Mouse (Mus musculus): ENCODE measurements around the gene Efcc1.

Gene Efcc1

DNA sequence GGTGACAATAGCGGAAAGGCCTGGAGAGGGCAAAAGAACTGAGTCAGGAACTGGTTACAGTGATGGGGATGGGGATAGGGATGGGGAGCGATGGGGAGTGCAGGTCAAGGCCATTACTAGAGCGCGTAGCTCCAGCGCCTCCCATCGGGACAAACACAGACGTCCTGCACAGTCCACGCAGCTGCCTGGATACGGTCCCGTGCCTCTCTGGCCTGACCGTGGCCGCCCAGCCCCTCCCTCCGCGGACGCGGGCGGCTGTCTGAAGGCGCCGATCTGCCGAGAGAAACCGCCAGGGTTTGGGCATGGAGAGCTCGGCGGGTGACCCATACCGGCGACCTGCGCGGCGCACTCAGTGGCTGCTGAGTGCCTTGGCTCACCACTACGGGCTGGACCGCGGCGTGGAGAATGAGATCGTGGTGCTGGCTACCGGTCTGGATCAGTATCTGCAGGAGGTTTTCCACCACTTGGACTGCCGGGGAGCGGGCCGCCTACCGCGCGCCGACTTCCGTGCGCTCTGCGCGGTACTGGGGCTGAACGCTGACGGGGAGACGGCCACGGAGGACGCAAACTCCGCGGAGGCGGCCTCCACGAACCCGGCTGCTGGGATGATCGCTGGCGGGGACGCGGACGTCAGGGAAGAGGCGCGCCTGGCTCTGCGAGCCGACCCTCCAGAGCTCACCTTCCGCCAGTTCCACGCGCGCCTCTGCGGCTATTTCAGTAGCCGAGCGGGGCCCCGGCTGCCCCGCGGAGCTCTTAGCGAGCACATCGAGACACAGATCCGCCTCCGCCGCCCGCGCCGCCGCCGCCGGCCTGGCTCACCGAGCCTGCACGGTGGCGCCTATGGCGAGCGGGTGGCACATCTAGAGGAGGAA lies at the start of gene Efcc1:
TSS of gene Efcc1 (plus strand) at position 279 of the 872 bp plus-strand sequence.
- DNase-seq: peak in 1 of 2 experiments; percentile 9

GRCm38 (mm10) chr6:87695947-87696346 lies 34.7 kb upstream of the Efcc1 start:
- DNase-seq: no peak

DNA sequence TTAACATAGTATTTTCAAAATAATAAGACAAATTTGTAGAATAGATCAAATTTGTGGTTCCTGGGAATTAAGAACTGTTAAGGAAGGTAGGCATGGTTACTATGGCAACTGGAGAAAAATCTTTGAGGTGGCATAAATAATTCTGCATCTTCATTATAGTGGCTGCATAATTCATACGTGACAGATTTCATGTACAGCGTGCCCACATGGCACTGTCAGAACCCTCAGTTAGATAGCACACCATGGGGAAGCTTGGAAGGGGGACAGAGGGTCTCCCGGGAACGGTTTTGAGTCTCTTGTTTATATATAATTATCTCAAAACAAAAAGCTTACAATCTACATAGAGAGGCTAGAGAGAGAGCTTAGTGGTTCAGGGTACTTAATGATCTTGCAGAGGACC lies 34.1 kb upstream of the Efcc1 start:
- DNase-seq: no peak

DNA sequence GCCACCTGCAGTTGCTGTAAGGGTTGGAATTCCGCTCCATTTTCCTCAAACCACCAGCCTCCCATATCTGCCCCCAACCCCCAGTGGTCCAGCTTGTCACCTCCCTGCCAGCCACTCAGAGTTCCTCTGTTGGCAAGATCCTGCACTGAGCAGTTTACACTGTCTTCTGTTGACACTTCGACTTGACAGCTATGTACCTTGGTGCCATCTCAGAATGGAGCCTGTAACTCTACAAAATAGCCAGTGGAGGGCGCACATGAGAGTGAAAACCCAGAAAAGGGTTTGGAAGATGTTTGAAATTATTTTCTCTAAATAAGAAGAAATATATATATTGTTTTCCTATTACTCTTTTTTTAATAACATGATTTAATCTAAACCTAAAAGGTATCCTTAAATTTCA lies 24.4 kb upstream of the Efcc1 start:
- peak; percentile 16 to 24 for DNase-seq

- DNase-seq: no peak
Measured at GRCm38 (mm10) chr6:87712311-87712710, 18.4 kb upstream of the Efcc1 start.

- no peak for DNase-seq
Measured at GRCm38 (mm10) chr6:87714091-87714490, 16.6 kb upstream of the Efcc1 start.

DNA sequence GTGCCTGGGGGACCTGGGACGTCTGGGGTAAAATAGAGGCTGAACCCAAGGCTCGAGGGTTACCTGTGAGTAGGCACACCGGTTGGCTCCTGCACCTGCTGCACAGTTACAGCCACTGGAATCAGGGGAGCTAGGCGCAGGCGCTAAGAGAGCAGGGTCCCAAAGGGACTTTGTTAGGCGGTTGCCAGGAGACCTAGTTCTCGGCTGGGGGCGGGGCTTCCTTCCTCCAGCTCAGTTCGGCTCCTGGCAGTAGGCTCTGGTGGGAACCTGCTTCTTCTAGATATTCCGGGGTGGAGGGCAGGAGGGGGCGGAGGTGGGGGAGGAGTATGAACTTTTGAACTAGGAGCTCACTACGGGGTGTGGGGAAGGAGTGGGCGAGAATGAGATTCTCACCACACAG lies 8.0 kb upstream of the Efcc1 start:
- peak; percentile 25 to 39 for DNase-seq

DNA sequence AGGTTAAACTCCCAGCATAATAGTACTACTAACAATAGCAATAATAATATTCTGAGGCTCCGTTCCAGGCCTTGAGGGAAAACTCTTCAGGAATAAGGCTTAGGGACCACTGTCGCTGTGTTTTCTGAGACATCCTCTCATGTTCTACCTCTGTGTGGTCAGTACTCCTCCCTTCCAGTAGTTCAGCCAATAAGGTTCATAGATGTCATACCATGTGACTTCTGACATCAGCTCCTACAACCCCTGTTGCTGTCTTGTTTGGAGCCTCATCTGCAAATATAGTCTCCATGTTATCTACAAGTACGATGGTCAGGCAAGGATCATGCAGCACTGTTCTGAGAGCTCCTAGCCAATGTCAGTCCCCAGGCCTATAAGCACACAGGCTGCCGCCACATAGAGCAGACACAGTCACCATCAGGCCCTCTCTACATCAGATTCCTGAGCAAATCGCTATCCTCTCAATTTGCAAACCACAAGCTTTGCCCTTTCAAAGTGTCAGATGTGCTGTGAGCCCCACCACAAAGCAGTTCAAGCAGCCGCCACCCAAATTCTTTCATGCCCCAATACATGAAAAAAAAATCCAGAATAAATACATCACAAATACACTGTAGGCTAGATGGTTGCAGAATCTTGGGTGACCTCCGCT lies 5.3 kb upstream of the Efcc1 start:
- no peak for DNase-seq

- no peak for DNase-seq
Measured at GRCm38 (mm10) chr6:87728102-87728501, 2.6 kb upstream of the Efcc1 start.

DNA sequence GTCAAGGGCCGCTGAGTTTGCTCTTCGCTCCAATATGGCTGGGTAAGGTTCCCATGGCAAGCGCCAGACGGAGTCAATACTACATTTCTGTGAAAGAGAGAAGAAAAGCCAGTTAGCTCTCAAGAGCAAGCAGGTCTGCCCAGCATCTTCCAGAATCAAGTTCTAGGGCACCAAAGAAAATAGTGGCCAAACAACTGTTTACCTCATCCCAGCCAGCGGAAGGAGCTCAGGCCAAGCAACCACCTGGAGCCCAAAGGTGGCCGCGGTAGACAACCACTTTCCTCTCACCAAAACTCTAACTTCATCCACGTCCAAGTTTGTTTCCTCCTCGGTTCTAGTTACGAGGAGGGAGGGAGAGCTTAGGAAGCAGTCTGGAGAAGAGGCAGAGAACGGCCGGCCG lies 528 bp upstream of the Efcc1 start:
- no peak for DNase-seq

DNA sequence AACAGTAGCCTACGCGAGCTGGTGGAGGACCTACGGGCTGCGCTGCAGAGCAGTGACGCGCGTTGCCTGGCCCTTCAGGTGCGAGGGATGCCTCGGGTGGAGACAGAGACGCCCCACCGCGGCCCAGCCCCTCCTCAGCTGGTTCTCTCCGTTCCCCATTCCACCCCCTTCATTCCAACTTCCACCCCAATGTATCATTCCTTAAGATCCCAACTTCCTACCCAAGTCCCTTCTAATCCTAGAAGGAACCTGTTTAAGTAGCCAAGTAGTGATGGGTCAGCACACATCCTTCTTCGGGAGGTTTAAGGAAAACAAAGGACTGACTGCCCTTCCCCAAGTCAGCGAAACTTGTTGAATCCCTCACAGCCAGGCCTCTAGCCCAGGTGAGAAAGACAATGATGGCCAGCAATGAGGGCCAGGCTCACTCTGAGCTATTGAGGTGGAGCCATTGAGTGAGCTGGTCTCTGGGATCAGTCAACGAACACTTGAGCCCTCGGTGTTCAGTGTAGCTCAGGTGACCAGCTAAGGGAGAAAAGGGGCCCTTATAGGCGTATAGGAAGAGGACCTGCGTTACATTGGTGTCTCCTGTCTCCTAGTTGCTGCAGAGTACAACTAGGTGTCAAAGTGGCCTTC lies 910 bp downstream of the Efcc1 start:
- DNase-seq: no peak

DNA sequence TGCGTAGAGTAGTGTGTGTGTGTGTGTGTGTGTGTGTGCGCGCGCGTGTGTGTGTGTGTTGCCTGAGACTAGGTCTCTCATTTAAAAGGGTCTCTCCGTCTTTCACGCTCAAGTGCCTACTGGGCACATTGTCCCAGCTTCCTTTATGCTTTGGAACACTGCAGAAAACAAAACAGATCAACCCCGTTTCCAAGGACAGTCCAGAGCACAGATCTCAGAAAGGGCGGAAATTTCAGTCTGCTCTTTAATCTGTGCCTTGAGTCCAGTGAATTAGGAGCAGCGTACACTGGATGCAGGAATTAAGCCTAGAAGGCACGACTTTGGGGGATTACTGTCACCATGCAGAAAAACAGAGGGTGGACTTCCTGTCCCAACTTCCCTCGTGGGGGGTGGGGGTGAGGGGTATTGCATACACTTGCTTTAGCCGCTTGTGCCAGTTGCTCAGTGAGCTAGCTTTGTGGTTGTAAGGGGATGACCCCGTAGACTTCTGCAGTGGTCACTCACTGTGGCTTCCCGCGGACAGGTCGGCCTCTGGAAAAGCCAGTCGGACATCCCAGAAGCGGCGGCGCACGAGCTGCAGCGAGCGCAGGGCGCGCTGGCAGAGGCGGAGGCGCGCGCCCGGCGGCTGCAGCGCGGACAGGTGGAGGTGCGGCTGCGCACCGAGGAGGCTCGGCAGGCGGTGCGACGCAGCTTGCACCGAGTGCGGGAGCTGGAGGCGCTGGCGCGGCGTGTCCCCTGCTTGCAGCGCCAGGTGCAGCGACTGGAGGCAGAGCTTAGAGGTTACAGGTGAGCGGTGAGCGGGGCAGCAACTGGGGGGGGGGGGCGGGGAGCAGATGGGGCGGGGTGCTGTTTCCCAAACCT lies 1.7 kb downstream of the Efcc1 start:
- no peak for DNase-seq

- no peak for DNase-seq
Measured at GRCm38 (mm10) chr6:87733131-87733930, 2.7 kb downstream of the Efcc1 start.

DNA sequence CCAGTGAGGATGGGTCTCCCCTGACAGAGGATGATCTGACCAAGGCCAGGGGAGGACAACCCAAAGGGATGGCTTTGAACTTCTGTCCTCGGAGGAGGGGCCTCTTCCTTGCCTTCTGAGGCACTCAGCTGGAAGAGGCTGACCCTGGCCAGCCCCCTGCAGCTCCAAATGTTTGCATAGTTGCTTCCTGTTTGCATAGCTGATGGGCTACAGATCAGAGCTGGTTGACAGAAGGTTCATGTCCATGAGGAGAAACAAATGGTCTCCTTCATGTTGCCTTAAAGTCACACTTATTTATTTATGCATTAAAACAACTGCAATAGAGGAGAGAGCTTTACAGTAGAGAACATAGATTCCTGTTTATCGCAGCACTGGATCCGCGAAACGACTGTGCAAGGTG lies 3.5 kb downstream of the Efcc1 start:
- DNase-seq: no peak

DNA sequence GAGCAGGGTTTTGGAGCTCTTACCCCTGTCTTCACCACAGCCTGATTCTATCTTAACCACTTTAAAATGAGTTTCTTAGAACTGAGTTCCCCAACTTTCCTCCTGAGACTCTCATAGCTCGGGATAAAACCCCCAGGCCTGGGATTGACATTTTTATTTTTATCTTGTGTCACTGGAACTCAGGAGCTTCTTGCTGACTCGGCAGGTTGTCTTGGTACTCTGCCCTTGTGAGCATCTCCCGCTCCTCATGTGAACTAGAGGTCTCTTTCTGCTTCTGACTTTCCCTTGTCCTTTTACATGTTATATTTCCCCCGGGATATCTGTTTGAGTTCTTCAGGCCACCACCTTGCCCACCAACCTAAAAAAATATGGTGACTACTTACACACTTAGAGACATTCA lies 6.3 kb downstream of the Efcc1 start:
- DNase-seq: no peak

GRCm38 (mm10) chr6:87737921-87738626 lies 7.4 kb downstream of the Efcc1 start:
- no peak for DNase-seq

GRCm38 (mm10) chr6:87739898-87740297 lies 9.2 kb downstream of the Efcc1 start:
- DNase-seq: no peak

DNA sequence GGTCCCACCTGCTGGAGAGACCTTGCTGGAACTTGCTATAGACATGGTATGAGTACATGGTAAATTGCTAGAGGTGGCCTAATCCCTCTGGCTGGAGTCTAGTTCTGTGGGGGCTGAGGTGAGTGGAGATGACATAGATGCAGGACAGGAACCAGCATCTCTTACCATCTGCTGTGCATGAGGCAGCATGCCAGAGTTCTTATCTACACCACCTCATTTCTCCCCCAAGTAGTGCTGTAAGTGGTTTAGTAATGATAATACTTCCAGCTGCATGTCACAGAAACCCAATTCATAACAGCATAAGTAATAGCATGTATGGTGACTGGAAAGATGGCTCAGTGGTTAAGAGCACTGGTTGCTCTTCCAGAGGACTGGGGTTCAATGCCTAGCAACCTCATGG lies 9.8 kb downstream of the Efcc1 start:
- no peak for DNase-seq

DNA sequence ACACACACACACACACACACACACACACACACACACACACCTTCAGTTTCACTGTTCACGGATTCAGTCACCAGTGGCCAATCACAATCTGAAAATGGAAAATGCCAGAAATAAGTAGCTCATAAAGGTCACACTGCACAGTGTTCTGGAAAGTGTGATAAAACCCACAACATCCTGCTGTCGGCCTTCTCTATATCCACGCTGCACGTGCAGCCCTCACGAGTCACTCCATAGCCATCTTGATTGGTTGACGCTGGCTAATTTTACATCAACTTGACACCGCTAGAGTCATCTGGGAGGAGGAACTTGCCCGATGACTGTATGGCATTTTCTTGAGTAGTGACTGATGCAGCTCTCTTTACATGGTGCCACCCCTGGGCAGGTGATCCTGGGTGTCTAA lies 11.3 kb downstream of the Efcc1 start:
- DNase-seq: peak; percentile 27

DNA sequence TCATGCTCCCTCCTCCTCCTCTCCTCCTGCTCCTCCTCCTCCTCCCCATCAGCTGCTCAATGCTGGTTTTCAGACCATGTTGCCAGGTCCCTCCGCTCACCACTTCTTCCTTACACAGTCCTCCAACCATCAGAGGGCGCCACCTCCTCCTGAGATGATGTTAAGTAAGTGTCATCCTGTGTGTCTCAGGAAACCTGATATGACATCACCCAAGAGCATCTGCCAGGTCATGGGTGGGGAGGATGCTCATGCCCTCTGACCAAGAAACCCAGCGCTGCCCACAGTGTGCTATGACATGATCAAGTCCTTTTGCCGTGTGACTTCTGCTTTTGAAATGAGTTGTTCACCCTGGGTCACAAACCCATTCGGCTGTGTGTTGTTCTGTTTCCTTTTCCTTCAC lies 12.1 kb downstream of the Efcc1 start:
- DNase-seq: peak; percentile 72 to 74

DNA sequence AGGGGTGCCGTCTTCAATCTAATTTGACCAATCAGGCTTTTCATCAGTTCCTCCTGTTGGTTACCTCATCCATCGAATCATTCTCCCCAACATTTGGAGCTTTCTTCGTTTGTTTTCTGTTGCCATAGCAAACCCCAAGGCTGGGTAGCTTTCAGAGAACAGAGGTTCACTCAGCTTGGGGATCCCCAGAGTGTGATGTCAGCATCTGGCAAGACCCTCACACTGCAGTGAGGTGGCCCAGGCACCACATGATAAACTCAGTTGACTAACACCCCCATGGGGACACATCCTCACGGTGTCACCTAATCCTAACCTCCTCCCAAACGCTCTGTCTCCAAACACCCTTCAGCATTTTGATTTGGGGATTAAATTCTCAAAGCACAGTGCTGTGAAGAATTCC lies 12.6 kb downstream of the Efcc1 start:
- DNase-seq: peak; percentile 25 to 28
